Mouse (Mus musculus) lung, embryonic 16.5 days (tissue): Measurements from ENCODE around the gene Pin1rt1. TPM values are rescaled to one million over a fixed set of nuclear protein-coding genes. Genes with fewer than 3 reads are reported as not detected.

ENCODE experiments used
- ATAC-seq: fragments of 200-750 bp; cut with Nextera tagmentation; 2 replicates; pipeline ENCODE4 v1.8.0; 2017; ENCODE audit warnings: low read depth, mild to moderate bottlenecking, moderate library complexity
- H3K27ac ChIP-seq: fragments of 300-500 bp; sonication (generic); 2 replicates; pipeline ENCODE4 v1.5.1; 2014; ENCODE audit warnings: mild to moderate bottlenecking, control low read depth, low read length
- H3K27me3 ChIP-seq: fragments of 300-500 bp; sonication (generic); 2 replicates; pipeline ENCODE4 v1.6.1; 2014; ENCODE audit warnings: low read depth, low read length, mixed read lengths; ENCODE audit not compliant: control insufficient read depth, insufficient read depth
- H3K36me3 ChIP-seq: fragments of 300-500 bp; sonication (generic); 2 replicates; pipeline ENCODE4 v1.6.1; 2014; ENCODE audit warnings: low read length; ENCODE audit not compliant: control insufficient read depth, insufficient read depth
- H3K4me1 ChIP-seq: fragments of 300-500 bp; sonication (generic); replicated peaks from 2 replicates; pipeline ENCODE4 v1.6.1; 2014; ENCODE audit warnings: low read length, mixed read lengths; ENCODE audit not compliant: control insufficient read depth, insufficient read depth
- H3K4me2 ChIP-seq: fragments of 300-500 bp; sonication (generic); 2 replicates; pipeline ENCODE4 v1.6.1; 2014; ENCODE audit warnings: low read depth, low read length, control low read depth
- H3K4me3 ChIP-seq: fragments of 300-500 bp; sonication (generic); 2 replicates; pipeline ENCODE4 v1.5.1; 2014; ENCODE audit warnings: mild to moderate bottlenecking, low read length, control low read depth
- H3K9ac ChIP-seq: fragments of 300-500 bp; sonication (generic); 2 replicates; pipeline ENCODE4 v1.6.1; 2014; ENCODE audit warnings: low read length, control low read depth
- H3K9me3 ChIP-seq: fragments of 300-500 bp; sonication (generic); 2 replicates; pipeline ENCODE4 v1.6.1; 2016; ENCODE audit warnings: low read length; ENCODE audit not compliant: control insufficient read depth
- WGBS: fragments of 180-500 bp; shearing (Covaris S2); extraction: QIAGEN DNeasy Blood & Tissue Kit; methylation state at CpG from one replicate; pipeline ENCODE4 v1.1.7; 2014; 5-methylcytosine and 5-hydroxymethylcytosine counted together
- polyA plus RNA-seq: library from polyadenylated mRNA; unstranded; fragments of >200 nt; fragmentation: Nextera tagmentation; extraction: Ambion mirVana; gene quantifications from 2 replicates; pipeline ENCODE4 v1.2.1, GENCODE M21; 2015

Pin1rt1 gene
- polyA plus RNA-seq, 1 experiment from 2014 or later = 0.21 TPM

DNA sequence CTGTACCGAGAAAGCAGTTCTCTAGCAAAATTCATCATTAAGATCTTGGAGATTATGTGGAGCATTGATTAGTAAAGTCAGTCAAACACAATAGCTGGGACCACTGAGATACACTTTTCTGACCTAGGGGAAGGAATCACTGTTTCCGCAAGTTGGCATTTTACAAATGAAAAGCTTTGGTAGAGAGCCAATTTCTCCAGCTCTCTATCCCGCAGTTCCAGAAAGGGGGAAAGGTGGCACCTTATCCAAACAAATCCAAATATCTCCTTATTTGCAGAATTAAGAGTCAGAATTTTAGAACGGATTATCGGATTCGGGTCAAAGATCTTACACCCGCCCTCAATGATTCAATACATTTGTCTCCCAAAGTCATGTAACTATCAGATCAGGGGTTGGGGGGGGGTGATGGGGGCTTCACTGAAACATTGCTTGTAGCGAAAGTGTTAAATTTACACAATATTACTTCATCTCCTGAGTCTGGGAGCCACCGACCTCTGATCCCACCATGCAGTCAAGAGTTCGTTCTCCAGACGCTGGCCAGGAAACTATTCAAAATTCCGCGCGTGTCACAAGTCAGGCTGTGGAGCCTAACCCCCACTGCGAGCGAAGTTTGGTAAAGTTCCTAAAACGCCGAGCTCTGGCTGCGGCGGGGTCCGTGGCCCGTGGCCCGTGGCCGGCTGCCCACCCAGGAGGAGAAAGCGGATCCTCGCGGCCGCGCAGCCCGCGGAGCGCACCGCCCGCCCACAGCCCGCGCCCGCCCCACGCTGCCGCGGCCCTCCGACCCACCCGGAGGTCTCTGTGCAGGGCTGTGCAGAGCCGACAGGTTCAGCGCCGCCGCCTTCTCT, 25.9 kb upstream of the Pin1rt1 start:
- Histone ChIP-seq H3K27me3 (no peaks in the 10 kb centered on the region), H3K9me3 (no peaks in the 10 kb centered on the region), H3K9ac (peak overlapping the region; percentile 71), H3K4me3 (peak overlapping the region; percentile 70), H3K36me3 (no peaks in the 10 kb centered on the region), H3K4me1 (peaks cover 6% of the 10 kb centered on the region; the same call in 1 of the 2 replicates), H3K27ac (no peak overlapping the region), H3K4me2 (peak overlapping the region; percentile 81)
- 4% methylated on average over 45 of the region's 46 CpGs for WGBS
- ATAC-seq = no peak; the same call in 1 of the 2 replicates

- 42% methylated on average over 7 of the region's 7 CpGs for WGBS
- Histone ChIP-seq H3K4me1 (peaks cover 6% of the 10 kb centered on the region; the same call in 1 of the 2 replicates), H3K9ac (no peak overlapping the region), H3K4me2 (no peak overlapping the region; the same call in 1 of the 2 replicates), H3K27me3 (no peaks in the 10 kb centered on the region), H3K36me3 (no peaks in the 10 kb centered on the region), H3K4me3 (no peak overlapping the region), H3K27ac (no peak overlapping the region), H3K9me3 (no peaks in the 10 kb centered on the region)
- no peak for ATAC-seq
These were observed 25.0 kb upstream of the Pin1rt1 start for GRCm38 (mm10) chr2:104741015-104741758.

GRCm38 (mm10) chr2:104740248-104740949, 24.2 kb upstream of the Pin1rt1 start:
- no peak overlapping the region for H3K27ac ChIP-seq
- no peaks in the 10 kb centered on the region for H3K9me3 ChIP-seq
- no peak overlapping the region for H3K9ac ChIP-seq
- no peaks in the 10 kb centered on the region for H3K27me3 ChIP-seq
- ATAC-seq = no peak
- H3K4me2 ChIP-seq = no peak overlapping the region
- no peaks in the 10 kb centered on the region for H3K36me3 ChIP-seq
- peaks cover 6% of the 10 kb centered on the region; the same call in 1 of the 2 replicates for H3K4me1 ChIP-seq
- no peak overlapping the region for H3K4me3 ChIP-seq
- WGBS = 62% methylated on average over 7 of the region's 7 CpGs

- no peak for ATAC-seq
- H3K9ac ChIP-seq = no peak overlapping the region
- H3K27ac ChIP-seq = no peak overlapping the region
- WGBS = 92% methylated on average over 2 of the region's 2 CpGs
- no peaks in the 10 kb centered on the region for H3K9me3 ChIP-seq
- no peak overlapping the region for H3K4me3 ChIP-seq
- H3K27me3 ChIP-seq = no peaks in the 10 kb centered on the region
- H3K4me1 ChIP-seq = peaks cover 6% of the 10 kb centered on the region; the same call in 1 of the 2 replicates
- no peak overlapping the region for H3K4me2 ChIP-seq
- no peaks in the 10 kb centered on the region for H3K36me3 ChIP-seq
These were observed 23.5 kb upstream of the Pin1rt1 start for GRCm38 (mm10) chr2:104739691-104740090.

DNA sequence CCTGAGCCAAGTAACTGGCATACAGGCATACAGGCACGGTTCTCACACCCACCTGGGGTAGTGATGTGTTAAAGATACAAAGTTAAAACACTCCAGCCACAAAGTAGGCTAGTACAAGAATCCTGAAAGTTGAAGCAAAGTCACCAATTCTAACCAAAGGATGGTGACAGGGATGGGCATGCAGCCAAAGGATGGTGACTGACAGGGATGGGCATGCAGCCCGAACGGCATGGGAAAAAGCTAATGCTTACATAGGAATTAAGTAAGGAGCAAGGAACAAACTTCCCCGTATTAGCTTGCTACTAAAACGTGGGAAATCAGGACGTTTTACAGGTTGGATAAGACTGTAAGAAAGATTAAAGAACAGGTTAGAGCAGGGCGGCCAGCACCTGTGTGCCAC, 20.1 kb upstream of the Pin1rt1 start:
- no peak overlapping the region for H3K9ac ChIP-seq
- WGBS = 54% methylated on average over 7 of the region's 7 CpGs
- no peak overlapping the region for H3K4me3 ChIP-seq
- H3K27me3 ChIP-seq = no peaks in the 10 kb centered on the region
- peaks cover 3% of the 10 kb centered on the region; the same call in 1 of the 2 replicates for H3K4me1 ChIP-seq
- H3K4me2 ChIP-seq = no peak overlapping the region
- no peaks in the 10 kb centered on the region for H3K9me3 ChIP-seq
- no peaks in the 10 kb centered on the region for H3K36me3 ChIP-seq
- no peak overlapping the region for H3K27ac ChIP-seq
- ATAC-seq = no peak

GRCm38 (mm10) chr2:104732562-104733256, 16.5 kb upstream of the Pin1rt1 start:
- Histone ChIP-seq H3K4me1 (peaks cover 2% of the 10 kb centered on the region; the same call in 1 of the 2 replicates), H3K27ac (no peak overlapping the region), H3K9me3 (no peaks in the 10 kb centered on the region), H3K4me2 (no peak overlapping the region), H3K4me3 (no peak overlapping the region), H3K27me3 (no peaks in the 10 kb centered on the region), H3K36me3 (no peaks in the 10 kb centered on the region), H3K9ac (no peak overlapping the region)
- ATAC-seq = no peak
- 70% methylated on average over 7 of the region's 7 CpGs for WGBS

DNA sequence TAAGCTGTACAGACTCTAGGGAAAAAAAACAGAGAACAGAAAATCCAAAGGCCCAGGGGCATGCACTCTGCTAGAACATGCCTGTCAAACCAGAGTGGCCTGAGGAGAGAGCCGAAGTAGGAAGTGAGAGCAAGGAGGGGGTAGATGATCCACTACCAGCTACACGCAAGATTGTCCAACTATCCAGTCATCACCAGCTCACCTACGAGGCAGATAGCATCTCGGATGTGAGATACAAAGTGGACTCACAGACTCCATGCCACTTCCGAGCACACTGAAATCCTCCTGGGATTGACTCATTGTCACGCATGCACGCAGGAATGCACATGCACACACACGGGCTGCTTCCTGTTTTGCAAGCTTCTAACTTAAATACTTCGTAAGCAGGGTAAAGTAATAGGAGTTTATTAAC, 15.9 kb upstream of the Pin1rt1 start:
- Histone ChIP-seq H3K4me1 (peaks cover 5% of the 10 kb centered on the region; the same call in 1 of the 2 replicates), H3K4me2 (no peak overlapping the region), H3K27me3 (no peaks in the 10 kb centered on the region), H3K27ac (no peak overlapping the region), H3K36me3 (no peaks in the 10 kb centered on the region), H3K9me3 (no peaks in the 10 kb centered on the region), H3K4me3 (no peak overlapping the region), H3K9ac (no peak overlapping the region)
- WGBS = 67% methylated on average over 9 of the region's 9 CpGs
- no peak for ATAC-seq

GRCm38 (mm10) chr2:104727369-104727768, 11.2 kb upstream of the Pin1rt1 start:
- no peaks in the 10 kb centered on the region for H3K27me3 ChIP-seq
- peaks cover 5% of the 10 kb centered on the region; the same call in 1 of the 2 replicates for H3K4me1 ChIP-seq
- WGBS = 13% methylated on average over 1 of the region's 1 CpGs
- H3K4me3 ChIP-seq = no peak overlapping the region
- H3K4me2 ChIP-seq = no peak overlapping the region
- peak overlapping the region; percentile 12; the same call in 1 of the 2 replicates for H3K27ac ChIP-seq
- peak; percentile 78 for ATAC-seq
- H3K36me3 ChIP-seq = no peaks in the 10 kb centered on the region
- H3K9me3 ChIP-seq = no peaks in the 10 kb centered on the region
- H3K9ac ChIP-seq = no peak overlapping the region
